Mouse (Mus musculus) embryonic facial prominence, embryonic 11.5 days (tissue): ENCODE results near the gene Ntn4. TPM values are rescaled to one million over a fixed set of nuclear protein-coding genes. Genes with fewer than 3 reads are reported as not detected.

Source experiments
- ATAC-seq: fragments of 200-750 bp; cut with Nextera tagmentation; replicated peaks from 2 replicates; pipeline ENCODE4 v1.8.0; 2017; ENCODE audit warnings: low read depth; ENCODE audit not compliant: insufficient number of reproducible peaks, low FRiP score, low TSS enrichment
- DNase-seq: peaks from one replicate; pipeline ENCODE4 v3.0.0-alpha.2; 2015; ENCODE audit warnings: low spot score
- H3K27ac ChIP-seq: fragments of 300-500 bp; sonication (generic); replicated peaks from 2 replicates; pipeline ENCODE4 v1.5.1; 2014; ENCODE audit warnings: mild to moderate bottlenecking, low read depth, low read length, control low read depth
- H3K27me3 ChIP-seq: fragments of 300-500 bp; sonication (generic); 2 replicates; pipeline ENCODE4 v1.6.1; 2014; ENCODE audit warnings: mild to moderate bottlenecking, low read length, moderate library complexity, mixed read lengths; ENCODE audit not compliant: control insufficient read depth, insufficient read depth
- H3K36me3 ChIP-seq: fragments of 300-500 bp; sonication (generic); replicated peaks from 2 replicates; pipeline ENCODE4 v1.6.1; 2014; ENCODE audit warnings: low read depth, mild to moderate bottlenecking, low read length, moderate library complexity, mixed read lengths; ENCODE audit not compliant: control insufficient read depth, insufficient read depth
- H3K4me1 ChIP-seq: fragments of 300-500 bp; sonication (generic); 2 replicates; pipeline ENCODE4 v1.6.1; 2014; ENCODE audit warnings: low read length, mixed read lengths; ENCODE audit not compliant: control insufficient read depth, insufficient read depth
- H3K4me2 ChIP-seq: fragments of 300-500 bp; sonication (generic); 2 replicates; pipeline ENCODE4 v1.6.1; 2014; ENCODE audit warnings: low read depth, mild to moderate bottlenecking, control low read depth, low read length, moderate library complexity
- H3K4me3 ChIP-seq: fragments of 300-500 bp; sonication (generic); 2 replicates; pipeline ENCODE4 v1.5.1; 2014; ENCODE audit warnings: low read depth, low read length, control low read depth
- H3K9ac ChIP-seq: fragments of 300-500 bp; sonication (generic); replicated peaks from 2 replicates; pipeline ENCODE4 v1.6.1; 2014; ENCODE audit warnings: mild to moderate bottlenecking, control low read depth, low read length
- H3K9me3 ChIP-seq: fragments of 300-500 bp; sonication (generic); replicated peaks from 2 replicates; pipeline ENCODE4 v1.6.1; 2016; ENCODE audit warnings: mild to moderate bottlenecking, low read length, inconsistent platforms, mixed read lengths; ENCODE audit not compliant: control insufficient read depth
- WGBS: fragments of 180-500 bp; shearing (Covaris S2); extraction: QIAGEN DNeasy Blood & Tissue Kit; methylation state at CpG from one replicate; pipeline ENCODE4 v1.1.7; 2014; 5-methylcytosine and 5-hydroxymethylcytosine counted together
- polyA plus RNA-seq: library from polyadenylated mRNA; unstranded; fragments of >200 nt; fragmentation: Nextera tagmentation; extraction: Ambion mirVana; gene quantifications from 2 replicates; pipeline ENCODE4 v1.2.1, GENCODE M21; 2014

Ntn4 gene
- polyA plus RNA-seq, 1 experiment from 2014 or later, result 0.50 TPM

GRCm38 (mm10) chr10:93608051-93608450, 32.4 kb upstream of the Ntn4 start:
- Histone ChIP-seq H3K4me1 (no peaks in the 10 kb centered on the region), H3K9me3 (no peaks in the 10 kb centered on the region), H3K27me3 (no peaks in the 10 kb centered on the region), H3K4me2 (no peak overlapping the region), H3K4me3 (no peak overlapping the region), H3K36me3 (no peaks in the 10 kb centered on the region), H3K27ac (no peak overlapping the region), H3K9ac (no peak overlapping the region)
- DNase-seq, result peak; percentile 56
- 57% methylated on average over 9 of the region's 9 CpGs for WGBS
- no peak for ATAC-seq

DNA sequence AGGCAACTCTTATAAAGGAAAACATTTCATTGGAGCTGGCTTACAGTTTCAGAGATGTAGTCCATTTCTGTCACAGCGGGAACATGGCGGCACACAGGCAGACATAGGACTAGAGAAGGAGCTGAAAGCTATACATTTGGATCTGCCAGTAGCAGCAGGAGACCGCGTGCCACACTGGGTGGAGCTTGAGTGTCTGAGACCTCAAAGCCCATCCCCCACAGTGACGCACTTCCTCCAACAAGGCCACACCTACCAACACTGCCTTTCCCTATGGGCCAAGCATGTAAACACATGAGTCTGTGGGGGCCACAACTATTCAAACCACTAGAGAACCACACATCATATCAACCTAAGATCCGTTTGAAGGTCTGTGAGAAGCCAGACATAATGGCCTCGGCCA, 31.2 kb upstream of the Ntn4 start:
- ATAC-seq (no peak), DNase-seq (no peak)

GRCm38 (mm10) chr10:93610896-93611295, 29.6 kb upstream of the Ntn4 start:
- Histone ChIP-seq H3K4me2 (no peak overlapping the region), H3K4me3 (no peak overlapping the region), H3K36me3 (no peaks in the 10 kb centered on the region), H3K9ac (no peak overlapping the region), H3K27ac (no peak overlapping the region), H3K9me3 (no peaks in the 10 kb centered on the region), H3K4me1 (no peaks in the 10 kb centered on the region), H3K27me3 (no peaks in the 10 kb centered on the region)
- WGBS, result 100% methylated on average over 1 of the region's 1 CpGs
- ATAC-seq, result no peak
- DNase-seq, result no peak

More for the DNA sequence above, 31.2 kb upstream of the Ntn4 start:
- Histone ChIP-seq H3K9me3 (no peaks in the 10 kb centered on the region), H3K27me3 (no peaks in the 10 kb centered on the region), H3K4me3 (no peak overlapping the region), H3K4me1 (no peaks in the 10 kb centered on the region), H3K9ac (no peak overlapping the region), H3K36me3 (no peaks in the 10 kb centered on the region), H3K27ac (no peak overlapping the region), H3K4me2 (no peak overlapping the region)
- WGBS, result 92% methylated on average over 7 of the region's 7 CpGs

DNA sequence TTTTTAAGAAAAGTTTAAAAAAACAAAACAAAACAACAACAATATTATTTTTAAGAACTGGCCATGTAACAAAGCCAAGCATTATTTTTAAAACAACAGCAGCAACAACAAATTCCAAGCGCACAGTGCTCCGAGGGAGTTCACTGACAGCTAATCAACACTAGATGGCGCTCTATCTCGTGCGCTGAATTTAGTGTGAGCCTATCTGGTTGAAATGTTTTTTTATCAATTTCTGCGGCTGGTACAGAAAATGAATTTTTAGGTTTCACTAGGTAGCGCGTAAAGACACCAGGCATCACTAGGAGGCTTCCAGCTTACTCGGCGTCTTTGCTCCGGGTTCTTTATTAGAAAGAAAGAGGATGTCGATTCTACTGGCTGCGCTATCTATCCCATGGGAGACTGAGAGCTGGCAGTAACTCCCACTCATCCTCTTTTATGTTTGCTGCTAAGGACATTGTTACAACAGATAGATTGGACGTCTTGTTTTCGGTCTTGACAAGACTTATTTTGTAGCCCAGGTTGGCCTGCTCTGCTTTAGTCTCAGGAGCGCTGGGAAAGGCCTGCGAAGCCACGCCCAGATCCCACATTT, 29.0 kb upstream of the Ntn4 start:
- Histone ChIP-seq H3K4me3 (no peak overlapping the region), H3K36me3 (no peaks in the 10 kb centered on the region), H3K9me3 (no peaks in the 10 kb centered on the region), H3K4me2 (no peak overlapping the region), H3K9ac (no peak overlapping the region), H3K27ac (no peak overlapping the region), H3K4me1 (no peaks in the 10 kb centered on the region), H3K27me3 (no peaks in the 10 kb centered on the region)
- DNase-seq (peak; percentile 81), ATAC-seq (no peak)
- 45% methylated on average over 18 of the region's 18 CpGs for WGBS

GRCm38 (mm10) chr10:93614850-93615249, 25.6 kb upstream of the Ntn4 start:
- H3K9me3 ChIP-seq, result no peaks in the 10 kb centered on the region
- H3K27ac ChIP-seq, result no peak overlapping the region
- H3K4me3 ChIP-seq, result no peak overlapping the region
- 72% methylated on average over 8 of the region's 8 CpGs for WGBS
- no peaks in the 10 kb centered on the region for H3K4me1 ChIP-seq
- no peak for ATAC-seq
- H3K36me3 ChIP-seq, result no peaks in the 10 kb centered on the region
- no peaks in the 10 kb centered on the region for H3K27me3 ChIP-seq
- no peak overlapping the region for H3K9ac ChIP-seq
- no peak for DNase-seq
- no peak overlapping the region for H3K4me2 ChIP-seq

DNA sequence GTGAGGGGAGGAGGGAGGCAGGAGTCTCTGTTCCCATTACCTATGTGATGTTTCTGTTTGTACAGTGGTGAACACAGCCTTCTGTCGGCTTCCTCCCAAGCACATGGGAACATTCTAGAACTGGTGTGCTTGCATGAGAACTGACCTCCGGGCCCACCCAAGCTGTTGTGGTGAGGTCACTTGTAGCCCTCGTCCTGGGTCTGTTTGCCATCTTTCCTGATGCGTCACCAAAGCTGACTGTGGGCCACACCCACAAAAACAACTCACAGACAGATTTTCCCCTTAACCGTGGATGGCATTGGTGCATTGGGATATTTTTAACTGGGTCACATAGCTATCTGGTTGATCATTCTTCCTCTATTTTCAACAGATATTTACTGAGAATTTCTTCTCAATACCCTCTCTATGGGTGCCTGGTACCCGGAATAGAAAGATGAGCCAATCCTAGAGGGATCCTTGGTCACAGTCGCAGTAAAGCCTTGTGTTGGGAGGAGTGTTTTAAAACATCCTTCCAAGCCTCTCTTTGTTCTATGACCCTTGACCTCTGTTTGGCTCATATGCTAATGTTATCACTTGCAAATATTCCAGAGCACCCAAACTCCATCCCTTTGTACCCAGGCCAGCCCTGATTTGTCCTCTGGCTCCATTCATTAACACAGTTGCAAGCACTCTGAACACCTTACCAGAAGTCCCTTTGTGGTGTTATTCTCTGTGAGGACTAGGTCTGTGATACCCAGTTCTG, 19.9 kb upstream of the Ntn4 start:
- H3K9me3 ChIP-seq, result no peaks in the 10 kb centered on the region
- H3K4me2 ChIP-seq, result no peak overlapping the region
- no peaks in the 10 kb centered on the region for H3K27me3 ChIP-seq
- H3K4me1 ChIP-seq, result no peaks in the 10 kb centered on the region
- H3K9ac ChIP-seq, result no peak overlapping the region
- no peaks in the 10 kb centered on the region for H3K36me3 ChIP-seq
- DNase-seq (no peak), ATAC-seq (no peak)
- H3K27ac ChIP-seq, result no peak overlapping the region
- no peak overlapping the region for H3K4me3 ChIP-seq
- 73% methylated on average over 7 of the region's 7 CpGs for WGBS

DNA sequence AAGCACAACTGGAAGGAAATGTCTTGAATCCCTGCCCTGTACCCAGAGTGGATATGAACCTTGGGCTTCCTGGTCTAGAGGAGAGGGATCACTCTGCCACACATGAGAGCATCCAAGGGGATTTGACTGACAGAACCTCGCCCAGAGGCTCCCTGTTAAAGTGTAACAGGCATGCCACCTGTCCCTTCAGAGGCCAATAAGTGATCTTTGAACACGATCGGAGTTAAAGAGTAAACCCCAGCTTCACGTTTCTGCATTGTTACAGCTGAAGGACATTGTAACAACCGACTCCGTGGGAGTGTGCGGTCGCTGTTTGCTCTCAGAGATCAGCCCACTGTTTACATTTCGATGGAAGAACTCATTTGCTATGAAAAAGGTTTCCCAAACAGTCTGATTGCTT, 16.8 kb upstream of the Ntn4 start:
- H3K4me1 ChIP-seq, result no peaks in the 10 kb centered on the region
- H3K4me2 ChIP-seq, result no peak overlapping the region
- no peaks in the 10 kb centered on the region for H3K9me3 ChIP-seq
- no peaks in the 10 kb centered on the region for H3K36me3 ChIP-seq
- 61% methylated on average over 9 of the region's 9 CpGs for whole genome bisulfite sequencing
- no peaks in the 10 kb centered on the region for H3K27me3 ChIP-seq
- ATAC-seq, result no peak
- no peak overlapping the region for H3K9ac ChIP-seq
- H3K27ac ChIP-seq, result no peak overlapping the region
- no peak for DNase-seq
- H3K4me3 ChIP-seq, result no peak overlapping the region

DNA sequence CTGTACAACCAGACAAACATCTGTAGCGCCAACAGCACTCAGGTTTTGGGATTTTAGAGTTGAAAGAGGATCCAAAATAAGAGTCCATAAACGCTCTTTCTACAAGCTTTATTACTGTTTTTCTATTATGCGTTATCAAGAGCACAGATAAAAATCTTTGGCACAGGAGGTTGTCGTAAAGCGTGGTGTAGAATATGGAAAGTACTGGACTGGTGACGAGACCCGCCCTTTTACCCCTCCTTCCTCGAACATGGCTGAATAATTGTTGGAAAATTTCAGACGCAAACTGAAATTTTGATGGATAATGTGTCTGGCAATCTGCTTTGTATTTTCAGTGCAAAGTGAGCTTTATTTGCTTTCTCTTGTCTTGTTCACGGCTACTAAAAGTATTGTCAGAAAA, 16.3 kb upstream of the Ntn4 start:
- no peak for ATAC-seq
- Histone ChIP-seq H3K9me3 (no peaks in the 10 kb centered on the region), H3K4me3 (no peak overlapping the region), H3K27me3 (no peaks in the 10 kb centered on the region), H3K36me3 (no peaks in the 10 kb centered on the region), H3K9ac (no peak overlapping the region), H3K4me2 (no peak overlapping the region), H3K4me1 (no peaks in the 10 kb centered on the region), H3K27ac (no peak overlapping the region)
- 89% methylated on average over 10 of the region's 10 CpGs for WGBS
- no peak for DNase-seq
